Mouse (Mus musculus) effector memory CD4-positive, alpha-beta T cell, adult 5 months (primary cell): Measurements from ENCODE around the gene Bmp5. TPM values are rescaled to one million over a fixed set of nuclear protein-coding genes. Genes with fewer than 3 reads are reported as not detected.

Experiments used
- polyA plus RNA-seq: library from polyadenylated mRNA; unstranded; fragments of 100-300 nt; shearing (Covaris generic); gene quantifications from one replicate; pipeline ENCODE4 v1.2.1, GENCODE M21; 2017

Bmp5 gene
- polyA plus RNA-seq: not detected

DNA sequence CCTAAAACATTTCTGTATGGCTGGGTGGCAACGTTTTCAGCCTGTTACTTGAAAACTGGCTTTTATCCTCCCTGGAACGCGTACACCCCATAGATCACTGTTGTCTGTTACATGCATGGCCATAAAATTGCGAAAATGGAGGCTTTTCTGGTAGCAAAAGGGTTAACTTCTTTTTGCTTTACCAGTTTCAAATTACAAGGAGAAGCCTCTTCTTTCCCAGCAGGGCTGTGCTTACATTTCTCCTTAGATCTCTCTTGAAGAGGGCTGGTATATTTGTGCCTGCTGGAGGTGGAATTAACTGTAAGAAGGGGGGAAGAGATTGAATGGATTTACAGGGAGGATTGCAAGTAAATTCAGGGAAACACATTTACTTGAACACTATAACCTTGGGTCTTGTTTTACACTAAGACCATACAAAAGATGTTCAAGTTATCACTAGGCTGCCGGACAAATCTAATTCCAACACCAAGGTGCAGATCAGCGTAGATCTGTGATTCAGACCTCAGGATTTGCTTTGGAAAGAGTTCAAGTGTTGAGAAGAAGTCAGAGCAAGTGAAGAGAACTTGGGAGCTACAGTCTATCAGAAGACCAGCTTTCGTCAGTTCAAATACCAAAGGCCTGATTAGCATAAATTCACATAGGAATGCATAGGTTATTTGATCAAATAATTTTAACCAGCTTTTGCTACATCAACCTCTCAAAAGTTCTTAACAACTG is at the start of gene Bmp5:
Bmp5 (plus strand) TSS at position 236 of the 717 bp plus-strand sequence.

Other genes starting within 250 kb of the Bmp5 start
- gene Tmod3, start 215.7 kb upstream of the Bmp5 start, polyA plus RNA-seq: 152 TPM
- gene Tmod2, start 164.0 kb upstream of the Bmp5 start, polyA plus RNA-seq: 0.51 TPM
- 45.1 TPM for gene Lysmd2, start 149.6 kb upstream of the Bmp5 start, polyA plus RNA-seq
- gene Scg3, start 91.3 kb upstream of the Bmp5 start, polyA plus RNA-seq: not detected
- gene Hmgcll1, start 239.5 kb downstream of the Bmp5 start, polyA plus RNA-seq: not detected